Mouse (Mus musculus): Measurements from ENCODE around the gene Olig1.

DNA sequence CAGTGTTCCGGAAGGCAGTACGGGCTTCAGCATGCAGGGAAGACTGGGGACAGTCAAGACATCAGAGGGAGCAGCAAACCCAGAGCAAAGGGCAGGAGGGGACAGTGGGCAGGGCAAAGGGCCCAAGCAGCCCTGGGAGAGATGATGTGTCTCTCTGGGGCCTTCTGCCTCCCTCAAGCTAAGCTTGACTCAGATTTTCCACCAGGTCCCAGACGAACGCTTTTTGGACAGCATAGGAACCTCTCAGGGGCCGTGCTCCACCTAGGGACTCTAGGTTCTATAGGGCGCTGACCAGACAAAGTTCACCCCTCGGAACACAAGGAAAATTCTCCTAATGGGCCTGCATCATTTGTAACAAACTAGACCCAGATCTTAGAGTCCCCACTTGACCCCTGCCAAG, 29.8 kb downstream of the Olig1 start:
- TF ChIP-seq CTCF (IDR thresholded peaks at IDR 0.05; ENCODE audit: borderline replicate concordance, extremely low read depth, insufficient read depth, insufficient read length) = no peak
- no peak for TF ChIP-seq POLR2A (IDR thresholded peaks at IDR 0.05; ENCODE audit: borderline replicate concordance, extremely low read depth, insufficient read depth, insufficient read length, poor library complexity, severe bottlenecking)

Measured in brain, embryonic 14.5 days (tissue).